Mouse (Mus musculus) lung, adult 2 months (tissue): ENCODE results near the gene Mmp11. TPM values are rescaled to one million over a fixed set of nuclear protein-coding genes. Genes with fewer than 3 reads are reported as not detected.

Source experiments
- DNase-seq: peaks from one replicate; pipeline ENCODE4 v3.0.0; 2022
- H3K4me1 ChIP-seq: fragments of 200-500 bp; 2 replicates; pipeline ENCODE4 v1.6.1; 2011; ENCODE audit warnings: low read length; ENCODE audit not compliant: control insufficient read depth, insufficient read depth
- H3K4me3 ChIP-seq: fragments of 200-500 bp; replicated peaks from 2 replicates; pipeline ENCODE3; 2011; ENCODE audit warnings: low read depth, mild to moderate bottlenecking, control low read depth, low read length; ENCODE audit errors: extremely low read depth
- CTCF ChIP-seq: fragments of 200-500 bp; IDR thresholded peaks from 2 replicates; pipeline ENCODE4 v1.5.1; 2011; ENCODE audit warnings: mild to moderate bottlenecking, low read length, control low read depth; ENCODE audit not compliant: insufficient read depth
- POLR2A ChIP-seq: fragments of 200-500 bp; IDR thresholded peaks from 2 replicates; pipeline ENCODE4 v1.6.1; 2011; ENCODE audit warnings: low read depth, mild to moderate bottlenecking, control low read depth, low read length, borderline replicate concordance; ENCODE audit errors: extremely low read depth
- WGBS: fragments of 180-500 bp; shearing (Covaris S2); methylation state at CpG from one replicate; pipeline ENCODE4 v1.1.7; 2018; 5-methylcytosine and 5-hydroxymethylcytosine counted together
- polyA plus RNA-seq: library from polyadenylated mRNA; depleted of rRNA; stranded (reverse); fragments of >200 nt; gene quantifications from 2 replicates; pipeline ENCODE4 v1.2.3, GENCODE M21; 2012; rRNA removed

Mmp11 gene
- polyA plus RNA-seq, 1 experiment: 89.2 TPM

GRCm38 (mm10) chr10:75873543-75874170, 62.6 kb downstream of the Mmp11 start:
- DNase-seq: no peak
- TF ChIP-seq CTCF (no peak), POLR2A (no peak)
- Histone ChIP-seq H3K4me1 (no peaks in the 10 kb centered on the region), H3K4me3 (no peak overlapping the region)
- WGBS: 35% methylated on average over 10 of the region's 10 CpGs

Other genes starting within 250 kb of the Mmp11 start
- gene Cabin1, start 172.2 kb downstream of the Mmp11 start, polyA plus RNA-seq: 53.6 and 65.0 TPM in 2 replicates
- gene Ddt, start 163.1 kb downstream of the Mmp11 start, polyA plus RNA-seq: 59.7 and 65.3 TPM in 2 replicates
- not detected in 2 replicates for gene Gm20441, start 155.5 kb downstream of the Mmp11 start, polyA plus RNA-seq
- 47.8 and 63.7 TPM in 2 replicates for gene Gstt3, start 155.1 kb downstream of the Mmp11 start, polyA plus RNA-seq
- gene Gstt1, start 137.9 kb downstream of the Mmp11 start, polyA plus RNA-seq: 163 and 178 TPM in 2 replicates
- gene Gstt4, start 114.0 kb downstream of the Mmp11 start, polyA plus RNA-seq: not detected in 2 replicates
- gene Gstt2, start 99.1 kb downstream of the Mmp11 start, polyA plus RNA-seq: 137 and 149 TPM in 2 replicates
- gene Mif, start 76.3 kb downstream of the Mmp11 start, polyA plus RNA-seq: 479 and 563 TPM in 2 replicates
- gene Derl3, start 43.1 kb downstream of the Mmp11 start, polyA plus RNA-seq: 5.1 and 12.1 TPM in 2 replicates
- 41.2 and 53.1 TPM in 2 replicates for gene Smarcb1, start 14.9 kb downstream of the Mmp11 start, polyA plus RNA-seq
- 415 and 628 TPM in 2 replicates for gene Chchd10, start 3.4 kb downstream of the Mmp11 start, polyA plus RNA-seq
- 12.6 and 15.8 TPM in 2 replicates for gene Gm867, start 4.2 kb upstream of the Mmp11 start, polyA plus RNA-seq
- 57.1 and 72.3 TPM in 2 replicates for gene Vpreb3, start 6.6 kb upstream of the Mmp11 start, polyA plus RNA-seq
- gene Gm5134, start 18.0 kb upstream of the Mmp11 start, polyA plus RNA-seq: 0.03 and 0.09 TPM in 2 replicates
- 5.3 and 6.9 TPM in 2 replicates for gene Zfp280b, start 96.2 kb upstream of the Mmp11 start, polyA plus RNA-seq
- gene Slc5a4b, start 174.5 kb upstream of the Mmp11 start, polyA plus RNA-seq: not detected in 2 replicates
- gene Slc5a4a, start 211.0 kb upstream of the Mmp11 start, polyA plus RNA-seq: not detected in 2 replicates